Mouse (Mus musculus) liver, adult 2 months (tissue): ENCODE measurements around the gene 4930579F01Rik.

Source experiments
- CTCF ChIP-seq: fragments of 200-500 bp; IDR thresholded peaks from 2 replicates; pipeline ENCODE4 v1.5.1; 2011; ENCODE audit warnings: low read depth, low read length, control low read depth
- POLR2A ChIP-seq: fragments of 200-500 bp; IDR thresholded peaks from 2 replicates; pipeline ENCODE4 v1.6.1; 2011; ENCODE audit warnings: low read length, control low read depth; ENCODE audit not compliant: insufficient read depth; ENCODE audit errors: extremely low read depth

DNA sequence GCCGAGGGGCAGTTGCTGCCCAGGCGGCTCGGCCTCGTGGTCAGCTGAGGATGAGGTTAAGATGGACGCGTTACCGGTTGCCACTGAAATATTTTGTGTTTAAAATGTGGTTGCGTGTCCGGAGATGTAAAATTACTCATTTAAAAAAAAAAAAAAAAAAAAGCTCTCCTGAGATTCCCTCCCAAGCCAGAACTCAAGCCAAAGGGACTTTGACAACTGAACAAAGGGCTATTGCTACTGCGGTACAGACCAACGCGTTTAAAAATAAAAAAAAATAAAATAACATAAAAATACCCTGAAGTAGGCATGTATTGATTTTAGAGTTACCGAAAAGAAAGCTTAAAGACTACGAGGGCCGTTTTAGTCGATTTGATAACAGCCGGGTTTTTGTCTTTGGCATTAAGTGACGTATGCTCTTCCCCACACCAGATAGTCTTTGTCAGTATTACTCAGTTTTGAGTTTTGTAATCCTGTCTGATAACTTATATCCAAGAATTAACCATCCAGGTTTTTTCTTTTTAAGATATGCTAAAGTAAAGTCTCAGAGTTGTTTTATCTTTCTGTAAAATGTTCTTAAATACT lies 49.5 kb downstream of the 4930579F01Rik start:
- no peak for TF ChIP-seq POLR2A
- no peak for TF ChIP-seq CTCF
